Mouse (Mus musculus): Measurements from ENCODE around the gene Mapkap1. TPM values are rescaled to one million over a fixed set of nuclear protein-coding genes. Genes with fewer than 3 reads are reported as not detected.

Gene Mapkap1
- polyA plus RNA-seq, 2 experiments, result 61.1 to 110 TPM

- Histone ChIP-seq H3K4me3 (replicated peaks; ENCODE audit: low read length) (no peak overlapping the region), H3K4me1 (ENCODE audit: control insufficient read depth, insufficient read depth, low read length) (peaks cover 18% of the 10 kb centered on the region), H3K9ac (ENCODE audit: low read depth, low read length, severe bottlenecking) (no peak overlapping the region), H3K27ac (replicated peaks; ENCODE audit: low read depth, low read length) (no peak overlapping the region), H3K4me2 (replicated peaks; ENCODE audit: low read depth, low read length, severe bottlenecking) (no peak overlapping the region), H3K36me3 (ENCODE audit: control insufficient read depth, insufficient read depth, low read length) (no peaks in the 10 kb centered on the region), H3K27me3 (ENCODE audit: control insufficient read depth, insufficient read depth, low read length) (no peaks in the 10 kb centered on the region), H3K9me3 (ENCODE audit: control insufficient read depth, low read length) (no peaks in the 10 kb centered on the region)
- DNase-seq (ENCODE audit: low spot score), result no peak
- TF ChIP-seq POLR2A (IDR thresholded peaks at IDR 0.05; ENCODE audit: borderline replicate concordance, extremely low read depth, insufficient read depth, insufficient read length), result no peak
- no peak for ATAC-seq (ENCODE audit: low FRiP score, low read depth)
Observed at GRCm38 (mm10) chr2:34533281-34533680, 126.7 kb downstream of the Mapkap1 start.

- H3K36me3 ChIP-seq (ENCODE audit: control insufficient read depth, insufficient read depth, low read length), result no peaks in the 10 kb centered on the region
- ATAC-seq (ENCODE audit: low FRiP score, low read depth) (no peak), DNase-seq (ENCODE audit: low spot score) (peak; percentile 66)
- H3K4me1 ChIP-seq (ENCODE audit: control insufficient read depth, insufficient read depth, low read length), result peaks cover 18% of the 10 kb centered on the region
- no peak overlapping the region for H3K4me2 ChIP-seq (replicated peaks; ENCODE audit: low read depth, low read length, severe bottlenecking)
- no peak overlapping the region for H3K4me3 ChIP-seq (replicated peaks; ENCODE audit: low read length)
- H3K27me3 ChIP-seq (ENCODE audit: control insufficient read depth, insufficient read depth, low read length), result no peaks in the 10 kb centered on the region
- 16% methylated on average over 12 of the region's 12 CpGs for WGBS
- TF ChIP-seq POLR2A (IDR thresholded peaks at IDR 0.05; ENCODE audit: borderline replicate concordance, extremely low read depth, insufficient read depth, insufficient read length), result no peak
- H3K9me3 ChIP-seq (ENCODE audit: control insufficient read depth, low read length), result no peaks in the 10 kb centered on the region
- H3K9ac ChIP-seq (ENCODE audit: low read depth, low read length, severe bottlenecking), result no peak overlapping the region
- H3K27ac ChIP-seq (replicated peaks; ENCODE audit: low read depth, low read length), result no peak overlapping the region
Observed at GRCm38 (mm10) chr2:34534996-34535395, 128.4 kb downstream of the Mapkap1 start.

GRCm38 (mm10) chr2:34537356-34537755 is 130.8 kb downstream of the Mapkap1 start:
- no peak overlapping the region for H3K9ac ChIP-seq (ENCODE audit: low read depth, low read length, severe bottlenecking)
- H3K4me2 ChIP-seq (replicated peaks; ENCODE audit: low read depth, low read length, severe bottlenecking), result no peak overlapping the region
- no peak overlapping the region for H3K27ac ChIP-seq (replicated peaks; ENCODE audit: low read depth, low read length)
- no peaks in the 10 kb centered on the region for H3K27me3 ChIP-seq (ENCODE audit: control insufficient read depth, insufficient read depth, low read length)
- H3K4me3 ChIP-seq (replicated peaks; ENCODE audit: low read length), result no peak overlapping the region
- 93% methylated on average over 3 of the region's 3 CpGs for WGBS
- DNase-seq (ENCODE audit: low spot score) (no peak), ATAC-seq (ENCODE audit: low FRiP score, low read depth) (no peak)
- H3K36me3 ChIP-seq (ENCODE audit: control insufficient read depth, insufficient read depth, low read length), result no peaks in the 10 kb centered on the region
- TF ChIP-seq POLR2A (IDR thresholded peaks at IDR 0.05; ENCODE audit: borderline replicate concordance, extremely low read depth, insufficient read depth, insufficient read length), result no peak
- H3K9me3 ChIP-seq (ENCODE audit: control insufficient read depth, low read length), result no peaks in the 10 kb centered on the region
- H3K4me1 ChIP-seq (ENCODE audit: control insufficient read depth, insufficient read depth, low read length), result peaks cover 9% of the 10 kb centered on the region

GRCm38 (mm10) chr2:34543581-34543980 is 137.0 kb downstream of the Mapkap1 start:
- no peak overlapping the region for H3K4me3 ChIP-seq (replicated peaks; ENCODE audit: low read length)
- no peak for TF ChIP-seq POLR2A (IDR thresholded peaks at IDR 0.05; ENCODE audit: borderline replicate concordance, extremely low read depth, insufficient read depth, insufficient read length)
- no peaks in the 10 kb centered on the region for H3K36me3 ChIP-seq (ENCODE audit: control insufficient read depth, insufficient read depth, low read length)

GRCm38 (mm10) chr2:34544021-34544420 is 137.4 kb downstream of the Mapkap1 start:
- H3K4me1 ChIP-seq (ENCODE audit: control insufficient read depth, insufficient read depth, low read length), result peaks cover 3% of the 10 kb centered on the region; the same call in 1 of the 2 replicates
- no peak for ATAC-seq (ENCODE audit: low FRiP score, low read depth)
- WGBS, result 23% methylated on average over 3 of the region's 3 CpGs
- H3K4me2 ChIP-seq (replicated peaks; ENCODE audit: low read depth, low read length, severe bottlenecking), result no peak overlapping the region
- H3K9me3 ChIP-seq (ENCODE audit: control insufficient read depth, low read length), result no peaks in the 10 kb centered on the region
- H3K9ac ChIP-seq (ENCODE audit: low read depth, low read length, severe bottlenecking), result no peak overlapping the region
- no peak overlapping the region for H3K4me3 ChIP-seq (replicated peaks; ENCODE audit: low read length)
- H3K27me3 ChIP-seq (ENCODE audit: control insufficient read depth, insufficient read depth, low read length), result no peaks in the 10 kb centered on the region
- no peaks in the 10 kb centered on the region for H3K36me3 ChIP-seq (ENCODE audit: control insufficient read depth, insufficient read depth, low read length)
- no peak overlapping the region for H3K27ac ChIP-seq (replicated peaks; ENCODE audit: low read depth, low read length)
- no peak for DNase-seq (ENCODE audit: low spot score)
- no peak for TF ChIP-seq POLR2A (IDR thresholded peaks at IDR 0.05; ENCODE audit: borderline replicate concordance, extremely low read depth, insufficient read depth, insufficient read length)

More at GRCm38 (mm10) chr2:34543581-34543980, 137.0 kb downstream of the Mapkap1 start:
- DNase-seq (ENCODE audit: low spot score) (no peak), ATAC-seq (ENCODE audit: low FRiP score, low read depth) (no peak)
- Histone ChIP-seq H3K9me3 (ENCODE audit: control insufficient read depth, low read length) (no peaks in the 10 kb centered on the region), H3K27me3 (ENCODE audit: control insufficient read depth, insufficient read depth, low read length) (no peaks in the 10 kb centered on the region), H3K4me2 (replicated peaks; ENCODE audit: low read depth, low read length, severe bottlenecking) (no peak overlapping the region), H3K4me1 (ENCODE audit: control insufficient read depth, insufficient read depth, low read length) (peaks cover 3% of the 10 kb centered on the region; the same call in 1 of the 2 replicates), H3K27ac (replicated peaks; ENCODE audit: low read depth, low read length) (no peak overlapping the region), H3K9ac (ENCODE audit: low read depth, low read length, severe bottlenecking) (no peak overlapping the region)
- 21% methylated on average over 7 of the region's 7 CpGs for WGBS
